Mouse (Mus musculus) lung, postnatal 10 days (tissue): ENCODE results near the gene Cpeb1.
"Not testable (repeated sequence)": the region's sequence is repeated elsewhere in the genome, so short reads cannot be mapped to it uniquely, and the experiment has no call there.

ENCODE experiments used
- DNase-seq: peaks from one replicate; pipeline ENCODE4 v3.0.0; 2021

Gene Cpeb1

GRCm38 (mm10) chr7:81455155-81455651 lies at the start of gene Cpeb1:
TSS of gene Cpeb1 (minus strand) at chr7:81455465.
- peak; percentile 80 for DNase-seq

- DNase-seq, result no peak
These were observed 45.8 kb upstream of the Cpeb1 start for GRCm38 (mm10) chr7:81501050-81501449.

GRCm38 (mm10) chr7:81498181-81498580 lies 42.9 kb upstream of the Cpeb1 start, which contains the start of gene BC048679:
TSS of gene BC048679 (minus strand) at chr7:81498281.
- no peak for DNase-seq

- DNase-seq, result no peak
These were observed 41.9 kb upstream of the Cpeb1 start for GRCm38 (mm10) chr7:81497171-81497570.

GRCm38 (mm10) chr7:81493331-81494021 lies 38.2 kb upstream of the Cpeb1 start, which contains the start of gene Ap3b2:
TSS of gene Ap3b2 (minus strand) at chr7:81493925.
- peak; percentile 69 for DNase-seq

GRCm38 (mm10) chr7:81492628-81493027 lies 37.4 kb upstream of the Cpeb1 start:
- DNase-seq, result no peak

- DNase-seq, result no peak
These were observed 34.4 kb upstream of the Cpeb1 start for GRCm38 (mm10) chr7:81489649-81490048.

- DNase-seq, result no peak
These were observed 25.5 kb upstream of the Cpeb1 start for GRCm38 (mm10) chr7:81480800-81481199.

- DNase-seq, result no peak
These were observed 24.3 kb upstream of the Cpeb1 start for GRCm38 (mm10) chr7:81479531-81480090.

- not testable (repeated sequence) for DNase-seq
These were observed 23.0 kb upstream of the Cpeb1 start for GRCm38 (mm10) chr7:81478261-81478660.

- DNase-seq, result no peak
These were observed 21.6 kb upstream of the Cpeb1 start for GRCm38 (mm10) chr7:81476833-81477232.

GRCm38 (mm10) chr7:81475221-81475620 lies 20.0 kb upstream of the Cpeb1 start:
- DNase-seq, result no peak

- DNase-seq, result no peak
These were observed 9.7 kb upstream of the Cpeb1 start for GRCm38 (mm10) chr7:81464906-81465450.

GRCm38 (mm10) chr7:81464116-81464515 lies 8.9 kb upstream of the Cpeb1 start:
- peak; percentile 30 for DNase-seq

- DNase-seq, result no peak
These were observed 7.5 kb upstream of the Cpeb1 start for GRCm38 (mm10) chr7:81462815-81463214.

- peak; percentile 37 for DNase-seq
These were observed 780 bp downstream of the Cpeb1 start for GRCm38 (mm10) chr7:81454331-81455039.

- peak; percentile 32 for DNase-seq
These were observed 1.6 kb downstream of the Cpeb1 start for GRCm38 (mm10) chr7:81453443-81454274.

- DNase-seq, result peak; percentile 8
These were observed 2.3 kb downstream of the Cpeb1 start for GRCm38 (mm10) chr7:81452971-81453441.

GRCm38 (mm10) chr7:81398957-81399356 lies 56.3 kb downstream of the Cpeb1 start:
- DNase-seq, result no peak

GRCm38 (mm10) chr7:81379363-81379762 lies 75.9 kb downstream of the Cpeb1 start:
- no peak for DNase-seq

- DNase-seq, result peak; percentile 65
These were observed 82.8 kb downstream of the Cpeb1 start for GRCm38 (mm10) chr7:81372337-81372920.

- DNase-seq, result no peak
These were observed 83.5 kb downstream of the Cpeb1 start for GRCm38 (mm10) chr7:81371811-81372210.
